Mouse (Mus musculus) neural tube, embryonic 15.5 days (tissue): ENCODE results near the gene 1110051M20Rik. TPM values are rescaled to one million over a fixed set of nuclear protein-coding genes. Genes with fewer than 3 reads are reported as not detected.

Experiments
- ATAC-seq: fragments of 200-750 bp; cut with Nextera tagmentation; 2 replicates; pipeline ENCODE4 v1.8.0; 2017; ENCODE audit warnings: mild to moderate bottlenecking, moderate TSS enrichment, moderate library complexity; ENCODE audit not compliant: low FRiP score
- H3K27ac ChIP-seq: fragments of 300-500 bp; sonication (generic); replicated peaks from 2 replicates; pipeline ENCODE4 v1.5.1; 2015; ENCODE audit warnings: mild to moderate bottlenecking, inconsistent platforms
- H3K27me3 ChIP-seq: fragments of 300-500 bp; sonication (generic); replicated peaks from 2 replicates; pipeline ENCODE4 v1.6.1; 2015; ENCODE audit warnings: inconsistent platforms
- H3K36me3 ChIP-seq: fragments of 300-500 bp; sonication (generic); 2 replicates; pipeline ENCODE4 v1.6.1; 2015; ENCODE audit warnings: inconsistent platforms
- H3K4me1 ChIP-seq: fragments of 300-500 bp; sonication (generic); 2 replicates; pipeline ENCODE4 v1.6.1; 2015; ENCODE audit warnings: inconsistent platforms
- H3K4me2 ChIP-seq: fragments of 300-500 bp; sonication (generic); 2 replicates; pipeline ENCODE4 v1.6.1; 2015; ENCODE audit warnings: inconsistent platforms, mild to moderate bottlenecking, moderate library complexity
- H3K4me3 ChIP-seq: fragments of 300-500 bp; sonication (generic); replicated peaks from 2 replicates; pipeline ENCODE4 v1.5.1; 2015; ENCODE audit warnings: mild to moderate bottlenecking, inconsistent platforms
- H3K9ac ChIP-seq: fragments of 300-500 bp; sonication (generic); replicated peaks from 2 replicates; pipeline ENCODE4 v1.6.1; 2015; ENCODE audit warnings: mild to moderate bottlenecking, inconsistent platforms
- H3K9me3 ChIP-seq: fragments of 300-500 bp; sonication (generic); replicated peaks from 2 replicates; pipeline ENCODE4 v1.6.1; 2016; ENCODE audit warnings: inconsistent platforms
- whole genome bisulfite sequencing: fragments of 180-500 bp; shearing (Covaris S2); methylation state at CpG from one replicate; pipeline ENCODE4 v1.1.7; 2015; ENCODE audit warnings: mixed read lengths; 5-methylcytosine and 5-hydroxymethylcytosine counted together
- polyA plus RNA-seq: library from polyadenylated mRNA; unstranded; fragments of >200 nt; fragmentation: Nextera tagmentation; extraction: Ambion mirVana; gene quantifications from 2 replicates; pipeline ENCODE4 v1.2.1, GENCODE M21; 2015

The 1110051M20Rik gene
- polyA plus RNA-seq, 1 experiment from 2014 or later: 141 TPM

- H3K9me3 ChIP-seq: no peaks in the 10 kb centered on the region
- no peaks in the 10 kb centered on the region for H3K27me3 ChIP-seq
Observed at GRCm38 (mm10) chr2:91264711-91265681, 179.5 kb downstream of the 1110051M20Rik start, which contains the start of gene Arfgap2. Gene Arfgap2 (plus strand): TSS chr2:91264974.

GRCm38 (mm10) chr2:91263692-91264660, 180.5 kb downstream of the 1110051M20Rik start:
- peak overlapping the region; percentile 81 for H3K4me3 ChIP-seq
- H3K27ac ChIP-seq: peak overlapping the region; percentile 95
- peak overlapping the region; percentile 53; the same call in 1 of the 2 replicates for H3K9ac ChIP-seq
- peak overlapping the region; percentile 88 for H3K4me2 ChIP-seq
- peaks cover 23% of the 10 kb centered on the region for H3K36me3 ChIP-seq
- 90% methylated on average over 17 of the region's 17 CpGs for WGBS
- no peaks in the 10 kb centered on the region for H3K27me3 ChIP-seq
- peaks cover 21% of the 10 kb centered on the region for H3K4me1 ChIP-seq
- H3K9me3 ChIP-seq: no peaks in the 10 kb centered on the region
- ATAC-seq: peak; percentile 8

More at GRCm38 (mm10) chr2:91264711-91265681, 179.5 kb downstream of the 1110051M20Rik start, which contains the start of gene Arfgap2:
- ATAC-seq: peak; percentile 98
- Histone ChIP-seq H3K27ac (peak within 1 kb of the TSS; percentile 95), H3K4me1 (peaks cover 21% of the 10 kb centered on the region), H3K9ac (peak within 1 kb of the TSS; percentile 81), H3K36me3 (peaks cover 33% of the 10 kb centered on the region), H3K4me2 (peak within 1 kb of the TSS; percentile 88), H3K4me3 (peak within 1 kb of the TSS; percentile 81)
- WGBS: 1% methylated on average over 72 of the region's 72 CpGs

GRCm38 (mm10) chr2:91259493-91259892, 185.0 kb downstream of the 1110051M20Rik start:
- Histone ChIP-seq H3K27me3 (peaks cover 32% of the 10 kb centered on the region), H3K4me3 (no peak overlapping the region), H3K36me3 (no peaks in the 10 kb centered on the region), H3K4me1 (peaks cover 46% of the 10 kb centered on the region), H3K4me2 (no peak overlapping the region), H3K27ac (no peak overlapping the region), H3K9ac (no peak overlapping the region), H3K9me3 (no peaks in the 10 kb centered on the region)
- ATAC-seq: no peak
- 92% methylated on average over 1 of the region's 1 CpGs for WGBS

- Histone ChIP-seq H3K4me3 (no peak overlapping the region), H3K4me1 (peaks cover 40% of the 10 kb centered on the region), H3K27ac (peak overlapping the region; percentile 70; the same call in 1 of the 2 replicates), H3K27me3 (peaks cover 37% of the 10 kb centered on the region), H3K9me3 (no peaks in the 10 kb centered on the region), H3K4me2 (peak overlapping the region; percentile 98; the same call in 1 of the 2 replicates), H3K36me3 (no peaks in the 10 kb centered on the region), H3K9ac (no peak overlapping the region)
- WGBS: 64% methylated on average over 1 of the region's 1 CpGs
- no peak for ATAC-seq
Observed at GRCm38 (mm10) chr2:91258830-91259229, 185.7 kb downstream of the 1110051M20Rik start.

- peak; percentile 39; the same call in 1 of the 2 replicates for ATAC-seq
- Histone ChIP-seq H3K9ac (peak overlapping the region; percentile 48; the same call in 1 of the 2 replicates), H3K27me3 (peaks cover 41% of the 10 kb centered on the region), H3K4me3 (peak overlapping the region; percentile 53), H3K4me1 (peaks cover 39% of the 10 kb centered on the region), H3K9me3 (no peaks in the 10 kb centered on the region), H3K36me3 (no peaks in the 10 kb centered on the region), H3K27ac (peak overlapping the region; percentile 70), H3K4me2 (peak overlapping the region; percentile 98)
- WGBS: 57% methylated on average over 5 of the region's 5 CpGs
Observed at GRCm38 (mm10) chr2:91258054-91258453, 186.4 kb downstream of the 1110051M20Rik start.

- peak; percentile 54 for ATAC-seq
- peak overlapping the region; percentile 70 for H3K27ac ChIP-seq
- H3K4me1 ChIP-seq: peaks cover 39% of the 10 kb centered on the region
- no peaks in the 10 kb centered on the region for H3K9me3 ChIP-seq
- 2% methylated on average over 22 of the region's 22 CpGs for WGBS
- peak overlapping the region; percentile 53 for H3K4me3 ChIP-seq
- H3K36me3 ChIP-seq: no peaks in the 10 kb centered on the region
- H3K4me2 ChIP-seq: peak overlapping the region; percentile 98
- H3K27me3 ChIP-seq: peaks cover 44% of the 10 kb centered on the region
- H3K9ac ChIP-seq: peak overlapping the region; percentile 48
Observed at GRCm38 (mm10) chr2:91257126-91257980, 187.2 kb downstream of the 1110051M20Rik start.

GRCm38 (mm10) chr2:91256256-91257125, 188.0 kb downstream of the 1110051M20Rik start:
- under 1% methylated on average over 52 of the region's 52 CpGs for WGBS
- H3K27ac ChIP-seq: peak overlapping the region; percentile 70

GRCm38 (mm10) chr2:91255661-91256150, 188.8 kb downstream of the 1110051M20Rik start, which contains the start of gene Pacsin3:
Gene Pacsin3 (plus strand): TSS chr2:91255954.
- peak within 1 kb of the TSS; percentile 53 for H3K4me3 ChIP-seq
- no peaks in the 10 kb centered on the region for H3K9me3 ChIP-seq
- H3K4me1 ChIP-seq: peaks cover 39% of the 10 kb centered on the region
- 2% methylated on average over 27 of the region's 27 CpGs for WGBS
- H3K4me2 ChIP-seq: peak within 1 kb of the TSS; percentile 98
- ATAC-seq: no peak
- H3K9ac ChIP-seq: peak within 1 kb of the TSS; percentile 48
- peak within 1 kb of the TSS; percentile 70 for H3K27ac ChIP-seq
- no peaks in the 10 kb centered on the region for H3K36me3 ChIP-seq
- H3K27me3 ChIP-seq: peaks cover 44% of the 10 kb centered on the region

More at GRCm38 (mm10) chr2:91256256-91257125, 188.0 kb downstream of the 1110051M20Rik start:
- Histone ChIP-seq H3K9ac (peak overlapping the region; percentile 48), H3K27me3 (peaks cover 44% of the 10 kb centered on the region), H3K4me2 (peak overlapping the region; percentile 98), H3K4me3 (peak overlapping the region; percentile 53), H3K36me3 (no peaks in the 10 kb centered on the region), H3K4me1 (peaks cover 39% of the 10 kb centered on the region), H3K9me3 (no peaks in the 10 kb centered on the region)
- peak; percentile 35; the same call in 1 of the 2 replicates for ATAC-seq

GRCm38 (mm10) chr2:91254725-91255380, 189.7 kb downstream of the 1110051M20Rik start:
- WGBS: 20% methylated on average over 8 of the region's 8 CpGs
- no peak overlapping the region for H3K9ac ChIP-seq
- peak overlapping the region; percentile 98 for H3K4me2 ChIP-seq
- H3K36me3 ChIP-seq: no peaks in the 10 kb centered on the region
- no peak for ATAC-seq
- H3K4me1 ChIP-seq: peaks cover 39% of the 10 kb centered on the region
- H3K9me3 ChIP-seq: no peaks in the 10 kb centered on the region
- no peak overlapping the region for H3K27ac ChIP-seq
- H3K4me3 ChIP-seq: no peak overlapping the region
- H3K27me3 ChIP-seq: peaks cover 44% of the 10 kb centered on the region
